In genomic region chr16:71963579-71963978, GRCm38 (mm10) we compare ENCODE assay signal across 24 mouse cellular contexts.
DNase-seq lines count a peak whose midpoint lies in the region; ATAC-seq and TF ChIP-seq lines count a peak whose summit lies in the region.
"Had no signal": no experiment of that assay in that cellular context is flagged by ENCODE, and none has a peak within 500 bp of the region (broad histone marks: within the 10 kb centered on the region; RNA-seq: fewer than 3 reads in every experiment).

No protein-coding gene starts in this region.

- no peak for TF ChIP-seq CTCF in lung, adult 2 months (IDR thresholded peaks at IDR 0.05; ENCODE audit: insufficient read depth, low read length)

- DNase-seq in heart, adult 11 months, result peak; percentile 72
- no peak for DNase-seq in heart, postnatal 4 days
- no peak for DNase-seq in lung, adult 2 months
- DNase-seq in lung, postnatal 10 days, result peak; percentile 7
- DNase-seq in lung, postnatal 36 days, result no peak
- DNase-seq in adipocyte (ENCODE audit: low spot score), result peak; percentile 49
- no peak for DNase-seq in frontal cortex, postnatal 36 days (ENCODE audit: low spot score in 2 of 2)
- DNase-seq: cerebellum, adult 11 months; cerebellum, adult 2 months; cerebellum, adult 9-11 months; cerebellum, postnatal 25 days; forebrain, postnatal 0 days; gastrocnemius, postnatal 25 days; heart, adult 2 months; heart, postnatal 14 days had no signal

- H3K27me3 ChIP-seq in lung, embryonic 15.5 days, result no peaks in the 10 kb centered on the region
- H3K27me3 ChIP-seq: embryonic facial prominence, embryonic 12.5 days; embryonic facial prominence, embryonic 15.5 days; heart, embryonic 13.5 days; hindbrain, embryonic 12.5 days; hindbrain, embryonic 15.5 days had no signal

- H3K9ac ChIP-seq in lung, embryonic 15.5 days, result no peak overlapping the region
- H3K9ac ChIP-seq: embryonic facial prominence, embryonic 12.5 days; embryonic facial prominence, embryonic 15.5 days; forebrain, postnatal 0 days; heart, embryonic 13.5 days; hindbrain, embryonic 12.5 days; hindbrain, embryonic 15.5 days had no signal

- no peak overlapping the region for H3K4me3 ChIP-seq in lung, embryonic 15.5 days
- no peak overlapping the region for H3K4me3 ChIP-seq in lung, adult 2 months (replicated peaks; ENCODE audit: extremely low read depth, low read depth, low read length)
- H3K4me3 ChIP-seq: embryonic facial prominence, embryonic 12.5 days; embryonic facial prominence, embryonic 15.5 days; heart, adult 2 months; heart, embryonic 10.5 days; heart, embryonic 13.5 days; hindbrain, embryonic 12.5 days; hindbrain, embryonic 15.5 days had no signal

- H3K36me3 ChIP-seq in lung, embryonic 15.5 days, result no peaks in the 10 kb centered on the region
- H3K36me3 ChIP-seq: embryonic facial prominence, embryonic 12.5 days; embryonic facial prominence, embryonic 15.5 days; heart, embryonic 10.5 days; heart, embryonic 13.5 days; hindbrain, embryonic 12.5 days; hindbrain, embryonic 15.5 days had no signal

- no peak overlapping the region for H3K27ac ChIP-seq in lung, embryonic 15.5 days
- H3K27ac ChIP-seq: embryonic facial prominence, embryonic 12.5 days; embryonic facial prominence, embryonic 15.5 days; heart, adult 2 months; heart, embryonic 10.5 days; heart, embryonic 13.5 days; hindbrain, embryonic 12.5 days; hindbrain, embryonic 15.5 days had no signal

- H3K4me1 ChIP-seq in lung, embryonic 15.5 days, result no peaks in the 10 kb centered on the region
- no peaks in the 10 kb centered on the region for H3K4me1 ChIP-seq in lung, adult 2 months (ENCODE audit: control insufficient read depth, insufficient read depth, low read length)
- H3K4me1 ChIP-seq: embryonic facial prominence, embryonic 12.5 days; embryonic facial prominence, embryonic 15.5 days; heart, embryonic 10.5 days; heart, embryonic 13.5 days; hindbrain, embryonic 12.5 days; hindbrain, embryonic 15.5 days had no signal

- no peak overlapping the region for H3K4me2 ChIP-seq in lung, embryonic 15.5 days
- H3K4me2 ChIP-seq: embryonic facial prominence, embryonic 12.5 days; embryonic facial prominence, embryonic 15.5 days; heart, embryonic 13.5 days; hindbrain, embryonic 12.5 days; hindbrain, embryonic 15.5 days had no signal

- no peak for TF ChIP-seq POLR2A in lung, adult 2 months (IDR thresholded peaks at IDR 0.05; ENCODE audit: borderline replicate concordance, extremely low read depth, low read depth, low read length)

- no peaks in the 10 kb centered on the region for H3K9me3 ChIP-seq in lung, embryonic 15.5 days
- H3K9me3 ChIP-seq: embryonic facial prominence, embryonic 12.5 days; embryonic facial prominence, embryonic 15.5 days; heart, embryonic 10.5 days; heart, embryonic 13.5 days; hindbrain, embryonic 12.5 days; hindbrain, embryonic 15.5 days had no signal

- peak; percentile 64; the same call in 1 of the 2 replicates for ATAC-seq in lung, embryonic 15.5 days (ENCODE audit: borderline replicate concordance, extremely low read depth, low FRiP score, low TSS enrichment)
- ATAC-seq: activated CD4-positive, CD25-positive, alpha-beta regulatory T cell, adult 4 months; forebrain, embryonic 14.5 days; forebrain, postnatal 0 days had no signal

Comparison
In these comparisons a context has a peak if more than half of its experiments do, and no peak if none do; other contexts are left out.
1. DNase-seq: peak in heart, adult 11 months (single experiment), lung, postnatal 10 days (single experiment) and adipocyte (single experiment); none in heart, postnatal 4 days (single experiment), lung, adult 2 months (single experiment), lung, postnatal 36 days (single experiment) and frontal cortex, postnatal 36 days (0 of 2).